8 mouse cellular contexts compared by ENCODE assay signal in genomic region chr7:16728596-16729348, GRCm38 (mm10). TPM values are rescaled to one million over a fixed set of nuclear protein-coding genes. Genes with fewer than 3 reads are reported as not detected.
DNase-seq lines count a peak whose midpoint lies in the region; ATAC-seq and TF ChIP-seq lines count a peak whose summit lies in the region.

No protein-coding gene starts in this region.

- no peaks in the 10 kb centered on the region for H3K36me3 ChIP-seq in CH12.LX (replicated peaks in 1 of 2; ENCODE audit: control insufficient read depth in 1 of 2, insufficient read depth in 1 of 2, low read length in 1 of 2)
- no peaks in the 10 kb centered on the region for H3K36me3 ChIP-seq in forebrain, embryonic 10.5 days (replicated peaks)
- H3K36me3 ChIP-seq in heart, embryonic 16.5 days (ENCODE audit: control insufficient read depth, insufficient read depth) = no peaks in the 10 kb centered on the region
- no peaks in the 10 kb centered on the region for H3K36me3 ChIP-seq in lung, postnatal 0 days (ENCODE audit: insufficient read depth, low read length)

- H3K27ac ChIP-seq in CH12.LX (ENCODE audit: insufficient read depth, low read depth) = no peak overlapping the region
- peak overlapping the region; percentile 42 for H3K27ac ChIP-seq in forebrain, embryonic 10.5 days
- H3K27ac ChIP-seq in heart, embryonic 16.5 days (ENCODE audit: low read length) = peak overlapping the region; percentile 54
- H3K27ac ChIP-seq in lung, postnatal 0 days (ENCODE audit: low read length) = no peak overlapping the region

- dilution Hi-C loops in CH12.LX (cut with MboI; ENCODE audit: extremely low pct_ligation_motif_present, extremely low pct_unique_long_range_greater_than_20kb, low sequenced_read_pairs) = no loop called here

- peak overlapping the region; percentile 28; the same call in 1 of the 2 replicates for H3K9ac ChIP-seq in CH12.LX (ENCODE audit: insufficient read depth, low read depth)
- no peak overlapping the region for H3K9ac ChIP-seq in heart, embryonic 16.5 days (ENCODE audit: low read length)
- H3K9ac ChIP-seq in lung, postnatal 0 days (replicated peaks; ENCODE audit: low read depth) = no peak overlapping the region

- peak; percentile 64 for ATAC-seq in heart, embryonic 16.5 days (replicated peaks; ENCODE audit: extremely low read depth, insufficient read depth, low FRiP score)
- peak; percentile 57 for ATAC-seq in lung, postnatal 0 days

- TF ChIP-seq CTCF in CH12.LX (conservative IDR thresholded peaks at IDR 0.05 in 1 of 2, IDR thresholded peaks at IDR 0.05 in 1 of 2; ENCODE audit: low read depth in 2 of 2, low read length in 2 of 2) = peak; percentile 76 to 90
- peak; percentile 85 for TF ChIP-seq CTCF in lung, postnatal 0 days (IDR thresholded peaks at IDR 0.05)

- H3K27me3 ChIP-seq in CH12.LX (replicated peaks) = no peaks in the 10 kb centered on the region
- H3K27me3 ChIP-seq in forebrain, embryonic 10.5 days (ENCODE audit: poor library complexity, severe bottlenecking) = no peaks in the 10 kb centered on the region
- H3K27me3 ChIP-seq in heart, embryonic 16.5 days (ENCODE audit: control insufficient read depth, insufficient read depth, low read length) = no peaks in the 10 kb centered on the region
- H3K27me3 ChIP-seq in lung, postnatal 0 days (replicated peaks; ENCODE audit: insufficient read depth, low read length) = no peaks in the 10 kb centered on the region

- DNase-seq in CH12.LX (ENCODE audit: extremely low read depth) = peak; percentile 96
- peak; percentile 75 to 81 for DNase-seq in adrenal gland, postnatal 36 days
- DNase-seq in forebrain, embryonic 10.5 days (ENCODE audit: extremely low spot score, low spot score) = peak; percentile 66
- DNase-seq in kidney, postnatal 14 days = peak; percentile 76
- peak; percentile 89 for DNase-seq in lung, postnatal 0 days (ENCODE audit: low spot score)
- peak; percentile 51 for DNase-seq in ovary, postnatal 10 days (ENCODE audit: low spot score)
- DNase-seq in thymus, postnatal 14 days = peak; percentile 80

- no peak for TF ChIP-seq EP300 in CH12.LX (IDR thresholded peaks at IDR 0.05; ENCODE audit: low read length)
- no peak for TF ChIP-seq EP300 in lung, postnatal 0 days (IDR thresholded peaks at IDR 0.05)

- WGBS in forebrain, embryonic 10.5 days = 30% methylated on average over 14 of the region's 14 CpGs
- whole genome bisulfite sequencing in heart, embryonic 16.5 days = 18% methylated on average over 14 of the region's 14 CpGs
- WGBS in lung, postnatal 0 days = 22% methylated on average over 14 of the region's 14 CpGs

- TF ChIP-seq RAD21 in CH12.LX (IDR thresholded peaks at IDR 0.05; ENCODE audit: low read depth, low read length) = peak; percentile 54

- no peaks in the 10 kb centered on the region for H3K79me2 ChIP-seq in CH12.LX (replicated peaks; ENCODE audit: control insufficient read depth, extremely low read depth, insufficient read depth, poor library complexity, severe bottlenecking)

- in situ Hi-C loops in CH12.LX (cut with MboI; ENCODE audit: low pct_ligation_motif_present, low pct_unique_long_range_greater_than_20kb, low sequenced_read_pairs) = loop anchor here (5.0 kb wide), 1 partner anchor 96 kb away; no protein-coding TSS in a partner anchor

- no peaks in the 10 kb centered on the region for H3K9me3 ChIP-seq in CH12.LX (replicated peaks; ENCODE audit: low read length)
- no peaks in the 10 kb centered on the region for H3K9me3 ChIP-seq in forebrain, embryonic 10.5 days
- no peaks in the 10 kb centered on the region for H3K9me3 ChIP-seq in heart, embryonic 16.5 days (replicated peaks; ENCODE audit: control insufficient read depth, low read length)
- no peaks in the 10 kb centered on the region for H3K9me3 ChIP-seq in lung, postnatal 0 days (ENCODE audit: low read length)

- H3K4me1 ChIP-seq in CH12.LX (ENCODE audit: control insufficient read depth in 1 of 2, insufficient read depth in 2 of 2) = peaks cover 5 to 35% of the 10 kb centered on the region in 2 experiments
- H3K4me1 ChIP-seq in forebrain, embryonic 10.5 days = peaks cover 18% of the 10 kb centered on the region
- H3K4me1 ChIP-seq in heart, embryonic 16.5 days (ENCODE audit: control insufficient read depth, insufficient read depth, low read length) = peaks cover 14% of the 10 kb centered on the region; the same call in 1 of the 2 replicates
- H3K4me1 ChIP-seq in lung, postnatal 0 days (ENCODE audit: insufficient read depth, low read depth, low read length) = no peaks in the 10 kb centered on the region

- peak overlapping the region; percentile 91 for H3K4me2 ChIP-seq in CH12.LX (ENCODE audit: insufficient read depth, low read depth, poor library complexity, severe bottlenecking)
- peak overlapping the region; percentile 56 for H3K4me2 ChIP-seq in heart, embryonic 16.5 days (ENCODE audit: low read depth, low read length)
- H3K4me2 ChIP-seq in lung, postnatal 0 days (replicated peaks; ENCODE audit: low read depth, low read length) = no peak overlapping the region

- H3K4me3 ChIP-seq in CH12.LX (replicated peaks in 1 of 3; ENCODE audit: low read depth in 2 of 3, low read length in 2 of 3, poor library complexity in 1 of 3) = peak overlapping the region; percentile 26 to 54 (median 45)
- peak overlapping the region; percentile 32; the same call in 1 of the 2 replicates for H3K4me3 ChIP-seq in forebrain, embryonic 10.5 days
- H3K4me3 ChIP-seq in heart, embryonic 16.5 days (ENCODE audit: low read length) = peak overlapping the region; percentile 40
- H3K4me3 ChIP-seq in lung, postnatal 0 days (ENCODE audit: low read depth, low read length) = no peak overlapping the region

- no peak; the same call in 1 of the 2 replicates for TF ChIP-seq POLR2A in CH12.LX (IDR thresholded peaks at IDR 0.05; ENCODE audit: low read depth, low read length)

TF ChIP-seq in CH12.LX, 34 proteins besides CTCF, POLR2A, EP300 and RAD21:
- TF ChIP-seq ZNF384 (IDR thresholded peaks at IDR 0.05; ENCODE audit: low read depth, low read length) (no peak), CHD2 (IDR thresholded peaks at IDR 0.05; ENCODE audit: low read length) (no peak), SIN3A (IDR thresholded peaks at IDR 0.05; ENCODE audit: low read length) (0 out of 2 replicates have a peak, but pooled peaks have one; percentile 46), ETS1 (conservative IDR thresholded peaks at IDR 0.05; ENCODE audit: low read depth, low read length) (0 out of 2 replicates have a peak, but pooled peaks have one; percentile 10), TBP (conservative IDR thresholded peaks at IDR 0.05; ENCODE audit: low read depth, low read length) (no peak), USF2 (conservative IDR thresholded peaks at IDR 0.05; ENCODE audit: low read depth, low read length) (no peak), BHLHE40 (IDR thresholded peaks at IDR 0.05; ENCODE audit: low read depth, low read length) (peak; percentile 51; the same call in 1 of the 2 replicates), MEF2A (IDR thresholded peaks at IDR 0.05; ENCODE audit: borderline replicate concordance, low read depth, low read length) (peak; percentile 33; the same call in 1 of the 2 replicates), ZMIZ1 (IDR thresholded peaks at IDR 0.05; ENCODE audit: low read depth, low read length) (no peak), SMC3 (IDR thresholded peaks at IDR 0.05; ENCODE audit: low read depth, low read length) (peak; percentile 77), JUN (IDR thresholded peaks at IDR 0.05; ENCODE audit: insufficient read depth, low read depth, low read length) (no peak), CHD1 (IDR thresholded peaks at IDR 0.05; ENCODE audit: low read depth, low read length) (no peak), HCFC1 (IDR thresholded peaks at IDR 0.05; ENCODE audit: low read depth, low read length) (no peak), NRF1 (IDR thresholded peaks at IDR 0.05; ENCODE audit: low read depth, low read length) (no peak)

RNA-seq across cellular contexts. Expression of gene Ceacam9, which starts 7.0 kb away (rescaled TPM):
- total RNA-seq in CH12.LX (2012; rRNA removed) (not detected in 2 replicates), CH12.LX (2014; rRNA removed) (not detected in 2 replicates)
- polyA plus RNA-seq in CH12.LX (2012; ENCODE audit: insufficient read length, low read depth) = 0.21 TPM in 1 of 2 replicates, not detected in the other
- not detected for total RNA-seq in adrenal gland, postnatal 36 days (2021)
- polyA plus RNA-seq in forebrain, embryonic 10.5 days (2016; fragmentation: Nextera tagmentation; extraction: Ambion mirVana) = not detected in 2 replicates
- polyA plus RNA-seq in heart, embryonic 16.5 days (2015; fragmentation: Nextera tagmentation; extraction: Ambion mirVana) = 0.33 TPM in 1 of 2 replicates, not detected in the other
- polyA plus RNA-seq in lung, postnatal 0 days (2015; fragmentation: Nextera tagmentation; extraction: Ambion mirVana) = not detected in 2 replicates

RNA-seq across cellular contexts. Expression of gene Ap2s1, which starts 9.4 kb away (rescaled TPM):
- total RNA-seq in CH12.LX (2012; rRNA removed) (232 and 234 TPM in 2 replicates), CH12.LX (2014; rRNA removed) (202 and 213 TPM in 2 replicates)
- 167 and 180 TPM in 2 replicates for polyA plus RNA-seq in CH12.LX (2012; ENCODE audit: insufficient read length, low read depth)
- 100 to 1,000 TPM; 133 to 149 TPM for total RNA-seq in adrenal gland, postnatal 36 days (2021)
- polyA plus RNA-seq in forebrain, embryonic 10.5 days (2016; fragmentation: Nextera tagmentation; extraction: Ambion mirVana) = 249 and 254 TPM in 2 replicates
- polyA plus RNA-seq in heart, embryonic 16.5 days (2015; fragmentation: Nextera tagmentation; extraction: Ambion mirVana) = 218 and 242 TPM in 2 replicates
- polyA plus RNA-seq in lung, postnatal 0 days (2015; fragmentation: Nextera tagmentation; extraction: Ambion mirVana) = 240 and 261 TPM in 2 replicates

RNA-seq across cellular contexts. Expression of gene Slc1a5, which starts 52.4 kb away (rescaled TPM):
- 147 and 174 TPM in 2 replicates for total RNA-seq in CH12.LX (2012; rRNA removed)
- 115 TPM in 2 replicates for total RNA-seq in CH12.LX (2014; rRNA removed)
- polyA plus RNA-seq in CH12.LX (2012; ENCODE audit: insufficient read length, low read depth) = 191 and 245 TPM in 2 replicates
- 100 to 1,000 TPM; 118 to 152 TPM for total RNA-seq in adrenal gland, postnatal 36 days (2021)
- 44.3 and 46.2 TPM in 2 replicates for polyA plus RNA-seq in forebrain, embryonic 10.5 days (2016; fragmentation: Nextera tagmentation; extraction: Ambion mirVana)
- polyA plus RNA-seq in heart, embryonic 16.5 days (2015; fragmentation: Nextera tagmentation; extraction: Ambion mirVana) = 45.4 and 47.6 TPM in 2 replicates
- 176 and 178 TPM in 2 replicates for polyA plus RNA-seq in lung, postnatal 0 days (2015; fragmentation: Nextera tagmentation; extraction: Ambion mirVana)

RNA-seq across cellular contexts. Expression of gene Ceacam15, which starts 53.3 kb away (rescaled TPM):
- total RNA-seq in CH12.LX (2012; rRNA removed) = not detected in 2 replicates
- not detected in 2 replicates for total RNA-seq in CH12.LX (2014; rRNA removed)
- polyA plus RNA-seq in CH12.LX (2012; ENCODE audit: insufficient read length, low read depth) = not detected in 2 replicates
- total RNA-seq in adrenal gland, postnatal 36 days (2021) = not detected
- polyA plus RNA-seq in forebrain, embryonic 10.5 days (2016; fragmentation: Nextera tagmentation; extraction: Ambion mirVana) = not detected in 2 replicates
- 0.86 and 1.0 TPM in 2 replicates for polyA plus RNA-seq in heart, embryonic 16.5 days (2015; fragmentation: Nextera tagmentation; extraction: Ambion mirVana)
- polyA plus RNA-seq in lung, postnatal 0 days (2015; fragmentation: Nextera tagmentation; extraction: Ambion mirVana) = not detected in 2 replicates

Comparison
In these comparisons a context has a peak if more than half of its experiments do, and no peak if none do; other contexts are left out.
1. H3K27ac ChIP-seq: peak in forebrain, embryonic 10.5 days (single experiment) and heart, embryonic 16.5 days (single experiment); none in CH12.LX (single experiment) and lung, postnatal 0 days (single experiment).
2. Peak in every context shown above with its lines, with median percentiles within 50 percentile points of each other: DNase-seq.